Comparison of ENCODE assay signal across 1 mouse cellular context in the genomic region with DNA sequence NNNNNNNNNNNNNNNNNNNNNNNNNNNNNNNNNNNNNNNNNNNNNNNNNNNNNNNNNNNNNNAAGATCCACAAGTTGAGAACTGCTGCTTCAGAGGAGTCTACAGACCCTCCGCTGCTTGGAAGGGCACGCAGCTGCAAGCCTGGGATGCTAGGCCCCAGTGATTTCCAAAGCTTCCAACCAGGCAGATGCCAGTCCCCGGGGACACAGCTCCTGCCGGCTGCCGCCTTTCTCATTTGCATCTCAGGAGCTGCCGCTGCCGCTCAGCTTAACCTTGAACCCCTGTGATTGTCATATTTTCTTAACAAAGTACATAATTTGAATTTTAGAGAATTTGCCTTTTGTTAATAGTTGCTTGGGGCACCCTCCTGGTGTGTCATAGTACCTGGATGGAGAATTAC.
TF ChIP-seq lines count a peak whose summit lies in the region.

No protein-coding gene starts in this region.

TF ChIP-seq in CH12.LX, 34 proteins besides CTCF, POLR2A, EP300 and RAD21 (continued from another document):
- no peak for TF ChIP-seq KAT2A (IDR thresholded peaks at IDR 0.05; ENCODE audit: insufficient replicate concordance, low read length)
- TF ChIP-seq ZC3H11A (IDR thresholded peaks at IDR 0.05; ENCODE audit: low read depth, low read length): no peak
- no peak for TF ChIP-seq USF1 (IDR thresholded peaks at IDR 0.05; ENCODE audit: low read depth, low read length)
- no peak for TF ChIP-seq CHD2 (IDR thresholded peaks at IDR 0.05; ENCODE audit: low read length)
- TF ChIP-seq SMC3 (IDR thresholded peaks at IDR 0.05; ENCODE audit: low read depth, low read length): no peak
- TF ChIP-seq MEF2A (IDR thresholded peaks at IDR 0.05; ENCODE audit: borderline replicate concordance, low read depth, low read length): no peak
- no peak for TF ChIP-seq ZMIZ1 (IDR thresholded peaks at IDR 0.05; ENCODE audit: low read depth, low read length)
- no peak for TF ChIP-seq ETS1 (conservative IDR thresholded peaks at IDR 0.05; ENCODE audit: low read depth, low read length)
